Mouse (Mus musculus) CH12F3 (cell line): ENCODE measurements around the gene Rab1a.
"Not testable (repeated sequence)": the region's sequence is repeated elsewhere in the genome, so short reads cannot be mapped to it uniquely, and the experiment has no call there.

Experiments used
- in situ Hi-C: fragments of 300-500 bp; cut with MboI; formaldehyde crosslinking; loops from 2 replicates; pipeline ENCODE4 v1.14.3; 2020; ENCODE audit warnings: low sequenced_read_pairs

The Rab1a gene

DNA sequence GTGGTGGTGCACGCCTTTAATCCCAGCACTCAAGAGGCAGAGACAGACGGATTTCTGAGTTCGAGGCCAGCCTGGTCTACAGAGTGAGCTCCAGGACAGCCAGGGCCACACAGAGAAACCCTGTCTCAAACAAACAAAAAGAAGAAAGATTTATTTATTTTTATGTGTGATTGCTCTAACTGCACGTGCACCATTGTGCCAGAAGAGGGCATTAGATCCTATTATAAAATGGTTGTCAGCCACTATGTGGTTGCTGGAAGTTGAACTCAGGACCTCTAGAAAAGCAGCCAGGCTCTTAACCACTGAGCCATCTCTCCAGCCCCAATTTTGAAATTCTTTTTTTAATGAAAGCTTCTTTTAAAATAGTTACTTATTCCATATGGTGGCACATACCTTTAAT is 15.2 kb downstream of the Rab1a start:
- in situ Hi-C loops: no loop called here

DNA sequence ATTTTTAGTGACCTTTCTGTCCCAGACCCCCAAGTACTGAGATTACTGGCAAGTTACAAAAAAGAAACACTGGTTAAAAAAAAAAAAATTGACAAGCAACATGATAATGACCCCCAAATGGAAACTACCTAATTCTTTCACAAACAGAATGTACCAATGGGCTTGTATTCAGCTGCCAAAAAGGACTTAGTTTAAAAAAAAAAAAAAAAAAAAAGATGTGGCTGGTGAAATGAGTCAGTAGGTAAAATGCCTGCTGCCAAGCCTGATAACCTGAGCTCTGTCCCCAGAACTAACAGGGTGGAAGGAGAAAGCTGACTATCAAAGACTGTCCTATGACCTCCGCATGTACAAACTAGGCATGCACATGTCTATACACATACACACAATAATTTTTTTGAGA is 16.0 kb downstream of the Rab1a start:
- in situ Hi-C loops: no loop called here

DNA sequence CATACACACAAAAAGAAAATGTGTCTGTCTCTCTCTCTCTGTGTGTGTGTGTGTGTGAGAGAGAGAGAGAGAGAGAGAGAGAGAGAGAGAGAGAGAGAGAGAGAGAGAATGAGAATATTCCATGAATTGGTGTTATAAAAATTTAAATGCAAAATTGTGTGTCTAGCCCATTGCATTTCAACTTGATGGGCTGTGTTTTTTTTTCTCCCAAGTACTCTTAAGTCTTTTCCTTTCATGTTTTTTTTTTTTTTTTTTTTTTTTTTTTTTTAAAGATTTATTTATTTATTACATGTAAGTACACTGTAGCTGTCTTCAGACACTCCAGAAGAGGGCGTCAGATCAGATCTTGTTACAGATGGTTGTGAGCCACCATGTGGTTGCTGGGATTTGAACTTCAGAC is 20.4 kb downstream of the Rab1a start:
- in situ Hi-C loops: not testable (repeated sequence)

DNA sequence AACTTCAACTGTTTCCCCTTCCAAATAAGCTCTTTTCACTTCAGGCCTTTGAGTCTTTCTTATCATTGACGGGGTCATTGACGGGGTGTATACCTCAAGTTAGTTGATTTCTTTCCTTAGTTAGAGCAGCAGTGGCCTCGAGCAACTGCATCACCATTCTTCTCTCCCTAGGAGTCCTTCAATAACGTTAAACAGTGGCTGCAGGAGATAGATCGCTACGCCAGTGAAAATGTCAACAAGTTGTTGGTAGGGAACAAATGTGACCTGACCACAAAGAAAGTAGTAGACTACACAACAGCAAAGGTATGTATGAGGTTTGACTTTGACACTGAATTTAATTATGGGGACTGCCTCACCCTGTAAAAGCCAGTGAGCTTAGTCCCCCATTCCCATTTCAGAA is 23.0 kb downstream of the Rab1a start:
- in situ Hi-C loops: no loop called here

DNA sequence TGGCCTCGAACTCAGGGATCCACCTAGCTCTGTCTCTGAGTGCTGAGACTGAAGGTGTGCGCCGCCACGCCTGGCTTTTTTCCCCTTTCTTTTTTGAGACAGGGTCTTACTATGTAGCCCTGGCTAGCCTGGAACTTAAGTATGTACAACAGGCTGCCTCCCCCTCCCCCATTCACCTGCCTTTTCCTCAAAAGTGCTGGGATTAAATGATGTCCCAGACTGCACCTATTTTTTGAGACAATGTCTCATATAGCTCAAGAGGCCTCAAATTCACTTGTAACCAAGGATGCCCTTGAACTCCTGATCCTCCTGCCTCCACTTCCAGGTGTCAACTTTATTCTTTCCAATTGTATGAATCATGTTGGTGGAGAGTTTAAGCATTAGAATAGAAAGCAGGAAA is 24.7 kb downstream of the Rab1a start:
- in situ Hi-C loops: no loop called here

DNA sequence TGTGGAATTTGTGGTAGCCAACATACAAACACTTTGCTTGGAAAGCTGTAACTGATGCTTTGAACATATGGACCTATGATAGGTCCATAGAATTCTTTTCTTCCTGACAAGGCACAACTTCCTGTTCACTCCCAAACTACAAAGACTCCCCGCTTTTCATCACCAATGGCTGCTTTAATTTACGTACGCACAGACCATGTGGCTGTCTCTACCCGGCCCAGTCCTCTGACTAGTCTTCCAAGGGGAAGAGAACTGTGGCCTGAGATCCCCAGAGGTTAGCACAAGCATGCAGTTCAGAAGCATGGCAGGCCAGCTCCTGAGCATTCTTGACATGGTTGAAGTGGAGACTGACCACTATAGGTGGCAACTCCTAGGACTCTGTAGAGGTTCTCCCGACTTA is 27.4 kb downstream of the Rab1a start:
- in situ Hi-C loops: no loop called here

DNA sequence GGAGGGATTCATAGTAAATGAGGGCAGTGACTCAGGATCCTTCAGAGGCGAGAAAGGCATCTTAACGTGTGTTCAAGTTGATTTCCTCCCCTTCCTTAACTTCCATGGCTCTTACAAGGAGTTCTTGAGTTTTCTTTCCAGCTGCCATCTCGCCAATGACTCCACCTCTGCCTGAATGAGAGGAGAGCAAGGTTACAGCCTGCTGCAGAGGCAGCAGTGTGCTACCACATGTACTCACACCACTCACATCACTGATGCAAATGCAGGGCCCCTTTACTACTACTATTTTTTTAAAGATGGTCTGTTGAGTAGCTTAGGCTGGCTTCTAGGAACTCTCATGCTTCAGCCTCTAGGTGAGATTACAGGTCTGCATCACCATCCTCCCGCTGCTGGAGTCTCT is 28.1 kb downstream of the Rab1a start:
- in situ Hi-C loops: no loop called here

DNA sequence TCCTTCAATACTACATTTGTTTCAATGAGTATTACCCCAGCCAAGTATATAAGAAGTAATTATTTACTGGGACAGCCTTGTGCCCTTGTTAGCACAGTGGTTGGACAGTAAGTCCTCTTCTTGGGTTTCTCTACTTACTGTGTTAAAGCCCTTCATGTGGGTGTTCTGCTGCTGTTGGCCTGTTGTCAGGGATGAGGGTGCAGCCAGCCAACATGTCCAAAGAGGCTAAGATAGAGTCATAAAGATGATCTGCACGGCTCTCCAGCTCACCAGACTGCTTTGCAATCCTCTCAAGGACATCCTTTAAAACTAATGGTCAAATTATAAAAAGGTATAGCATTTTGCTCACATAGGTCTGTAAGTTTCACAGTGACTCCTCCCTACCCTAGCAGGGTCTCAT is 29.1 kb downstream of the Rab1a start:
- in situ Hi-C loops: no loop called here

DNA sequence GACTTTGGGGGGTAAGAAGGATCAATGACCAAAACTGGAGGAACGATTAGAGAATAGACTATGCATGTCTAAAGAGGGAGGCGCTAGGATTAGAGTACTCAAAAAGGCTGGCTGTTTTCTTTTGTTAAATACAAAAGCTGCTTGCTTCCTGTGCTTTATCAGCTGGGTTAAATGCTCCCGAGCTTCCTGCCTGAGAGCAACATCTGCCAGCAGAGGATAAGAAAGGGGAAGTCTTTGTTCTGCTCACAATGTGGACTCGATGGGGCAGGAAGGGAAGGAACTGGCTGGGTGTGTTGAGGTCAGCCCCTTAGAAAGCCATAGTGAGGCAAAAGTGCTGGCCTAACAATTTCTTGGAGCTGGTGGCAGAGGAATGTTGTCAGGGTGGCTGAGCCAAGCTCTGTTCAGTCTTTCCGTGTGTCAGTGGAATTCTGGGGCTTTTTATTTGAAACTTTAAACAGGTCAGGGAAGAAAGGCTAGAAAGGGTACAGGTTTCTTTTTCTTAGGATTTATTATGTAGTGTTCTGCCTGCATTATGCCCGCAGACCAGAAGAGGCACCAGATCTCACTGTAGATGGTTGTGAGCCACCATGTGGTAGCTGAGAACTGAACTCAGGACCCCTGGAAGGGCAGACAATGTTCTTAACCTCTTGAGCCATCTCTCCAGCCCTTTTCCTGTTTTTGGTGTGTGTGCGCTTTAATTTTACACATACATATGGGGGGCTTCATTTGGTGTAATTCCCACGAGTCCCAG is 30.1 kb downstream of the Rab1a start:
- in situ Hi-C loops: no loop called here

DNA sequence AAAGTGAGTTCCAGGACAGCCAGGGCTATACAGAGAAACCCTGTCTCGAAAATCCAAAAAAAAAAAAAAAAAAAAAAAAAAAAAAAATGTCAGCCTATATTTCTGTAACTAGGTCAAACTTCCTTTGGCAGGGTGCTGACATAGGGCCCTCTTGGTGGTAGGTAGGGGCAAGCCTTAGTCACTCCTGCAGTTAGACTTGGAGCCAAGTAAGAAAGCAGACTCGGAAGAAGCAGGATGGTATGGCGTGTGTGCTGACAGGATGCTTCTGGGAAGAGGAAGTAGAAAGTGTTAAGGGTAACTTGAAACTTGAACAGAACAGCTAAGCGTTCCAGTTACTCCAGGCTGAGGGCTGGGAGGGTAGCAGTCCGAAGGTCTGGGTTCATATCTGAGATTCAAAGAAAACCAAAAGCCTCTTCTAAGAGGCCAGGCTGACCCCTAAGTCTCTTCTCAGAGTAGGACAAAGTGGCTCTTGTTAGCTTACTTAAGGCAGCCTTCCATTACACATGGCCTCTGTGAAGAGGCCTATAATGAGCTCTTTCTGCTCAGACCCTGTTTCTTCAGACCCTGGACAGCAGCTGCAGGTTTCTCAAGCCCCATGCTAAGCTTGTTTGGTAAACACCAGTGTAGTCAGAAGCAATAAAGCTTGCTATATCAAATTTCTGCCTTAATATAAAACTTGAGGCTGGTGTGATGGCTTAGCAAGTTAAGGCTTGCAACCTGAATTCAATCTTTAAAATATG is 31.0 kb downstream of the Rab1a start:
- in situ Hi-C loops: no loop called here

DNA sequence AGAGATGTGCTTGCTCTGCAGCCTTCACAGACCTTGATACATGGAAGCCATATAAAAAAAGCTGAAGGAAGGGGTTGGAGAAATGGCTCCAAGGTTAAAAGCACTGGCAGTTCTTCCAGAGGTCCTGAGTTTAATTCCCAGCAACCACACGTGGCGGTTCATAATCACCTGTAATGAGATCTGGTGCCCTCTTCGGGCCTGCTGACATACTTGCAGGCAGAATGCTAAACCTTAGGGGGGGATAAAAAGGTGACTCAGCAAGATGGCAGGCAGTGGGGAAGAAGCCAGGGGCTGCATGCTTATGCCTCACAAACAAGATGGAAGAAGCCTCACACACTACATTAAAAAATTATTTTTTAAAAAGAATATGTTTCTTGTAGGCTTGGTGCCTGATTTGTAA is 33.0 kb downstream of the Rab1a start:
- in situ Hi-C loops: no loop called here

DNA sequence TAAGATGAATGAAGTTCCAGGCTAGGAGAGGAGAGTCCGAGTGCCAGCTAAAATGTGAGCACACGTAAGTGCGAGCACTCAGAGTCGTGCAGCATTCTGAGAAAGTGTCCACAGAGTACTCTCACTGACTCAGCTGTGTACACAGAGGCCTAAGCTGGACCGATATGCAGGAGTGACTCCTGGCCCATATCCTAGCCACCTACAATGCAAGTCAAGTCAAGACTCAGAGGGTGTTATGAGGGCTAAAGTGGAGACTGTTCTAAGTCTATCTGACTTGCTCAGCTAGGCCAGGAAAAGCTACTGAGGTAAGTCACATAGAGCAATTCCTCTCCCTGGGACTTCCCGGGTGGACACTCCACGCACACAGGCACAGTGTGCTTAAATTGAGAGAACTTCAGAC is 35.8 kb downstream of the Rab1a start:
- in situ Hi-C loops: no loop called here

DNA sequence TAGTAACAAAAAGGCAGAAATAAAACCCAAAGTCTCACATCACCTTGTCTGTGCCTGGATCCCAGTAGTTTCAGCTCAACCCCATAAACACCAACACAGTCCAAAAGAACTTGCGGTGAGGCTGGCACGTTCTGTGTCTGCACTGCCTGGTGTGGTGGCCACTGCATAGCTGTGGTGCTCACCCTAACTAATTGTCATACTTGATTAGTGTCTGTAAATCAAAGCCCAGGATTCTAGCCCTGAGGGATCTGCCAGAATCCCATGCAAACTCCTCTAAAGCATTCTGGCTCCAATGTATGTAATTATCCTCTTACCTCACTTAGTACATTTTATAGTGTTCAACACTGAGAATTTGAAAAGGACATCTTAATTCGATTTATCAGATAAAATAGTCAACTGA is 36.7 kb downstream of the Rab1a start:
- in situ Hi-C loops: no loop called here

DNA sequence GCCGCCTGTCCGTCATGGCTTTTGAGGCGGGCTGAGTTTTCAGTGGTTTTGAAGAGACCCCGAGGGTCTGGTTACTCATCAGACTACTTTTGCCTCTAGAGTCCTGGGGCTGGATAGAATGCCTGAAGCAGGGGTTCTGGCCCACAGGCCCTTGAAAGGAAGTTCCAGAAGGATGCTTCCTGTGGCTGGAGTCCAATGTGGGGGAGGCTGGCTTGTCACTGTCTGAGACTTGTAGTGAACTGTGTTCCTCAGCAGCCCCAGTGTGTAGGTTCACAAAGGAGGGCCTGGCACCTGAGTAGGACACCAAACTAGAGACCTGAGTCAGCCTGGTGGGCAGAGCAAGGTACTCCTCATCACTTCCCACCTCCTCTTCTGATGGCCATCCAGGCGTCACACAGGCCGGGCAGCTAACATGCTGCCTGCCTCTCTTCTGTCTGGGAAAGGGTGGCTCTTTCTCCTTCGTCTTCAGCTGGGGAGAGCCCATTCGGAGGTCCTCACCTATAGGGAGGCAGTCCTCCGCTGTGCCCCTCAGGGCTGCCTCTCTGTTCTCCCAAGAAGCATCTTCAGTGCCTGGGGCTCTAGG is 38.1 kb downstream of the Rab1a start:
- in situ Hi-C loops: no loop called here

DNA sequence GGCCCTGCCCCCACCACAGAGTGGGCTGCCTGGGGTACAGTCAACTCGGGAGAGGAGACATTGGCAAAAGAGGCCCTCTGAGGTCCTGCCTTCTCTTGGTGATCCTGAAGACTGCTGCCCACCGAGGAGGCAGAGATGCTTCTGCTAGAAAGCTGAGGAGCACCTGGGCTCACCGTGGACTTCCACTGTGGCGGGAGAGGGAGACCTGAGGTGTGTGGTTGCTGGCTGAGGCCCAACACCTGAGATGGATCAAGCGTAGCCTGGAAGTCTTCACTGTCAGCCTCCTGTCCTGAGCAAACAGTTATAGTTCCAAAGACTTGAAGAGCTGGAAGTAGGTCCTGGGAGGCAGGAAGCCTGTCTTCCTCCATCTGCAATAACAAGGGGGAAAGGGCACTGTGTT is 39.1 kb downstream of the Rab1a start:
- in situ Hi-C loops: no loop called here

DNA sequence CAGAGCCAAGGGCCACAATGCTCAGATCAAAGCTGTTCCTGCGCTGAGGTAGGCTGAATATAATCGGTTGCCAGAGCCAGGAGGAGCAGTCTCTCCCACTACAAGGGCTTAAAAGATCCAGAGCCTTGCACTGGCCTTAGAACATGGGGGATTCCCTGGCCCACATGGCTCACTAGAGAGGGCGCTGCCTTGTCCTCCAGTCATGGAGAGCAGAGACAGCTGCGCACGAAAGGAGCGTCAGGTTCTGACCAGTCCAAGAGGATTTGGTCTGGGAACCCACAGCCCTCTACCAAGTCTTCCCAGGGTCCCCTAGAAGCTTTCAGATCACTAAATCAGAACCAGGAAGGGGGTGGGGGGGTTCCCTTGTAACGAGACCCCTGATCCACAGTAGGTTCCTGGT is 40.1 kb downstream of the Rab1a start:
- in situ Hi-C loops: no loop called here

DNA sequence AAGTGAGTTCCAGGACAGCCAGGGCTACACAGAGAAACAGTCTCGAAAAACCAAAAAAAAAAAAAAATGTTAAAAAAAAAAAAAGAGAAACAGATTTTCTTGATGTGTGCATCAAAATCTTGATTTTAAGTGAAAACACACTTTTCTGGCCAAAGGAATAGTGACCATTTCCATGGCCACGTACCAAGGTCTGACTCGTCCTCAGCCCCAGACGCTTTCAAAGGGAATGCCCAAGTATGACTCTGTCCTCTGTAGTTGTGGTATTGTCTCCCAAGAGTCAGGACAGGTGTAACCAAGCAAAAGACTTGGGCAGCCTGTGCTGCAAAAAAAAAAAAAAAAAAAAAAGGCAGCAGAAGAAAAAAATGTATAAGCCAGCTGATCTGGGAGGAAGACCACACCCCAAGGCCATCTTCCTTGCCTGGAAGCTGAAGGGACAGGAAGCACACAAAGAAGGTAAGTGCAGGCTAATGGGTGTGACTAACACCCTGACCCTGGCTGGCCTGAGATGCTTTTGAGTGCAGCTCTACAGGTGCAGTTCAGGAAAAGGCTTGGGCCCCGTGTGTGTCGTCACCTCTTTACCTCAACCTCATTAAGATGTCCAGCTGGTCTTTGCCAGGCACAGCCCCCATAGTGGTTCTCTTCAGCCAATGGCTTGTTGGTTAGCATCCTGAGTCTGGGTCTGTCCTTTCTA is 41.3 kb downstream of the Rab1a start:
- in situ Hi-C loops: no loop called here

DNA sequence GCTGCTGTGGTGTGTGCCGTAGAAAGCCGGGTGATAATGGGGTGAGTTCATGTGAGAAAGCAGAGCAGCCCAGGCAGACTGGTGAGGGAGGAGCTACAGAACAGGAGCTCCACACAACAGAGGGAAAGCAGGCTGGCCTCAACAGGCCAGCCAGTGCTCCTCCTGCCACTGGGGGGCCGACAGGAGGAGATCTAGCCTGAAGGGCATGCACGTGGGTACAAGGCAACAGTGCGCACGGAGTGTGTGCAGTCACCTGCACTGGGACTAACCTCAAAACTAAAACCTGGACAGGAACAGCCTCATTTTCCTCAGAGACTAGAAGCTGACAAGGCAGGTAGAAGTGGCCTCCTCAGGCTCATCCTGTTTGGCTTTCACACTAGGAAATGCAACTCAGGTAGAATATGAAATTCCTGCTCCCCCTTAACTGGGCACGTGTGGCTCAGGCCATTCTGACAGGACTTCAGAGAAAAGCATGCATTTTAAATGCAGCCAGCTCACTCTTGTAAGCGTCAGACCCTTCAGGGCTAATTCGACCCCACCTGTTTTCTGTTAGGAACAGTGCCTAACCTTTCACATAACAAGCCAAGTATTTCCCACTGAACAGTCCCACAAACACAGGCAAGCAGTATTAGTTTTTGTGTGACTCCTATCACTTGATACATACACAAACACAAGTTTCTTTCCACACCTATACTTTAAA is 42.1 kb downstream of the Rab1a start:
- in situ Hi-C loops: no loop called here

DNA sequence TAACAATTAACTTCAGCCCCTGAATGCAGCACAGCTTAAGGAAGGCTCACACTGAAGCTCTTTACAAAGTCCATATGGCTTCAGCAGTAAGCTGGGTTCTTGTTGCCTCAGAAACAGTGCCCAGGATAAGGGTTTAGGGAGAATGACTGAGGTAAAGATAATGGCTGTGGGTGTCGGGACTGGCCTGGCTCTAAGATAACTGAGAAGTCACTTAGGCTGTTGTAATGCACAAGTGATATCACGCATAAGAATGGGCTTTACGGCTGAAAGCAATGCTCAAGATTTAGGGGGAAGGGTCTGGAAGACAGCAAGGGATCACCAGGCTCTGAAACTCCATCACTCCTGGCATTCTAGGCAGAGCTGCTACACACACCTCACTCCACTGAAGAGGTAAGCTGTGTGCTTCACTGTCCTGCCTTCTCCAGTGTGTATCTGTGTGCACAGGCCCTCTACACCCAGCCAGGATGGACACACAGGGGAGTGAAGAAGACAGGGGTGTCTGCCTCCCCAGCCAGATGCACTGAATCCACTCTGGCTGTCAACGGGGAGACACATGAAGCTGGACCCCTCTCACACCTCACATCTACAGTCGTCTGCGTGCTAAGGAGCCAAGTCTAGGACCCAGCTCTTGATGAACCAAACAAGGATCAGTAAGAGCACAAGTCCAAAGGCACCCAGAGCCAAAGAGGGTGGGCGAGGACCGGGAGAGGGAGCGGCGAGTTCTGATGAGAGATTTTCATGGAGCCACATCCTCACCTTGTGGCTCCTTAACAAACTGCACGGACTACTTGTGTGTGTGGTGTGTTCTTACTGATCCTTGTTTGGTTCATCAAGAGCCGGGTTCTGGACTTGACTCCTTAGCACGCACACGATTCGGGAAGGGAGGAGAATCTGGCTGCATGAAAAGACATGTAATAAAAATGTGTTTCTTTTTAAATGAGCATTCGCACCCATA is 43.4 kb downstream of the Rab1a start:
- in situ Hi-C loops: no loop called here

DNA sequence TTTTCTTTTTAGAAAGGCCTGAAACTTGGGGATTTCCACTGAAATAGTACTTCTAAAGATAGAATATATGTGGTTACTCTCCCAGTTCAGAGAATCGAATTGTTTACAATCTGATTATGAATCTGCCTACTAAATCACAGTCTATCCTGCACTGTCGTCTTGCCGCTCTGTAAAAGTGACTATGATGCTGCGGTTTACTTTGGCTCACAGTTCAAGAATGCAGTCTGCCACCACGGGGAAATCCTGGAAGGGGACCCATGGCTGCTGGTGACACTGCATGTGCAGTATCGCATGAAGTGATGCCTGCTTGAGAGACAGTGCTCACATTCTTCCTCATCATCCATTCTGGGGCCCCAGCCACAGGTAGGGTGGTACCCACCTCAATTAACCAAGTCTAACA is 44.1 kb downstream of the Rab1a start:
- in situ Hi-C loops: no loop called here
